Mouse (Mus musculus): ENCODE data around the gene Fap. TPM values are rescaled to one million over a fixed set of nuclear protein-coding genes. Genes with fewer than 3 reads are reported as not detected.

The Fap gene
- polyA plus RNA-seq, 1 experiment from 2014 or later = 0.54 TPM

- Histone ChIP-seq H3K36me3 (replicated peaks) (no peaks in the 10 kb centered on the region), H3K4me3 (replicated peaks) (no peak overlapping the region), H3K4me1 (replicated peaks) (no peaks in the 10 kb centered on the region), H3K9ac (no peak overlapping the region), H3K4me2 (no peak overlapping the region), H3K27ac (replicated peaks) (no peak overlapping the region), H3K27me3 (no peaks in the 10 kb centered on the region), H3K9me3 (replicated peaks) (no peaks in the 10 kb centered on the region)
- WGBS (ENCODE audit: insufficient replicate concordance) = 47% methylated on average over 18 of the region's 18 CpGs
- ATAC-seq (ENCODE audit: insufficient read depth) = no peak
Measured at GRCm38 (mm10) chr2:62459241-62460174, 114.4 kb downstream of the Fap start.

DNA sequence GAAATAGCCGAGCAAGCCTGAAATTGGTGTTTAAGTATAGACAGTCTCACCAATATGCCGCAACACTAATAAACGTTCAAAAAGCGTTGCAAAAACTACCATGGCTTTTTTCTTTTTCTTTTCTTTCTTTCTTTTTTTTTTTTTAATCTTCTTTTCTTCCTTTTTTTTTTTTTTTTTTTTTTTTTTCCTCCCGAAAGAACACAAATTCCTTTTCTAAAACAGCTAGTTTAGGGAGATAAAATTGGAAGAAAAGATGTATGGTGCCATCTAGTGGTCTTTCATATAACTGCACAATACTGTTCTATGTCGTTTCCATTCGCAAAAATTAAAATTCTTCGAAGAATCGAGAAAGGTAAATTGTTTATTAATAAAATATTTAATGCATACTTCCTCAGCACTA, 115.8 kb downstream of the Fap start:
- Histone ChIP-seq H3K4me1 (replicated peaks) (no peaks in the 10 kb centered on the region), H3K9ac (no peak overlapping the region), H3K9me3 (replicated peaks) (no peaks in the 10 kb centered on the region), H3K4me2 (no peak overlapping the region), H3K27me3 (no peaks in the 10 kb centered on the region), H3K36me3 (replicated peaks) (no peaks in the 10 kb centered on the region), H3K4me3 (replicated peaks) (no peak overlapping the region), H3K27ac (replicated peaks) (no peak overlapping the region)
- no peak for ATAC-seq (ENCODE audit: insufficient read depth)
- 33% methylated on average over 9 of the region's 9 CpGs for WGBS (ENCODE audit: insufficient replicate concordance)

DNA sequence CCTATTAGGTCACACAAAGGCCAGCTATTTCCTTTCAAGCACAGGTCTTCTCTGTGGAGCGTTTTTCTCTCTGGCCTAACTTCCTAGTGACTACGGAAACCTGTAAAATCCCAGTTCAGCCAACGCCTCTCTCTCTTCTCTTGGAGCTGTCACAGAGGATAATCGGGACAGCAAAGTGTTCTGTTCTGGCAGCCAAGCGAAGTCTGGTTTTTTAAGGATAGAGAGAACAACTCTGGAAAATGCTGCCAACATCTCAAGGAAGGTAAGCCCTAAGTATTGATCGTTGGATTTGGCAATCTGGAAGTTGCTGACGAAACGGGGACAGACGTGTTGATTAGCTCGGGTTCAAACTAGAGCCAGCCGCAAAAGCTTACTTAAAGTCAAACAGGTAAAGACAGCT, 118.9 kb downstream of the Fap start:
- 64% methylated on average over 11 of the region's 11 CpGs for WGBS (ENCODE audit: insufficient replicate concordance)
- no peaks in the 10 kb centered on the region for H3K27me3 ChIP-seq
- no peak overlapping the region for H3K9ac ChIP-seq
- no peak overlapping the region for H3K4me2 ChIP-seq
- no peaks in the 10 kb centered on the region for H3K4me1 ChIP-seq (replicated peaks)
- no peak overlapping the region for H3K4me3 ChIP-seq (replicated peaks)
- no peaks in the 10 kb centered on the region for H3K9me3 ChIP-seq (replicated peaks)
- H3K36me3 ChIP-seq (replicated peaks) = no peaks in the 10 kb centered on the region
- no peak for ATAC-seq (ENCODE audit: insufficient read depth)
- H3K27ac ChIP-seq (replicated peaks) = no peak overlapping the region

DNA sequence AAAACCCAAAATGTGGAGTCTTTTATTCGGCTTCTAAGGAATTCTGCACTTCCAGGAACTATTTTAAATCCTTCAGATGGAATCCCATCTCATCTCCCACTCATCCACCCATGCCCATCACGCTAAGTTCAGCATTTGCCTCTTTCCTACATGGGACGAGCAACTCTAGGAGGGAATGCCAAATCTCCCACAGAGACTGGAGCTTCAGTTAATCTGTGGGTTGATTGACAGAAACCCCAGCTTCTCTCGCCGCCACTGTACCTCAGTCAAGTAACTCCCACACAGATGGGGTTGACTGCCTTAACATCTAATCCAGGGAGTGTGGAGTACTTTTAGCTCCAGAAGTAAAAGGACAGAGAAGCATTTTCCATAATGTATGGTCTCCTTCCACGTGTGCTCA, 119.8 kb downstream of the Fap start:
- 54% methylated on average over 6 of the region's 6 CpGs for WGBS (ENCODE audit: insufficient replicate concordance)
- no peak overlapping the region for H3K4me3 ChIP-seq (replicated peaks)
- H3K36me3 ChIP-seq (replicated peaks) = no peaks in the 10 kb centered on the region
- no peak overlapping the region for H3K27ac ChIP-seq (replicated peaks)
- no peaks in the 10 kb centered on the region for H3K27me3 ChIP-seq
- H3K9me3 ChIP-seq (replicated peaks) = no peaks in the 10 kb centered on the region
- no peak overlapping the region for H3K4me2 ChIP-seq
- no peaks in the 10 kb centered on the region for H3K4me1 ChIP-seq (replicated peaks)
- no peak overlapping the region for H3K9ac ChIP-seq
- ATAC-seq (ENCODE audit: insufficient read depth) = no peak

Other genes starting within 250 kb of the Fap start
- 4.5 and 6.5 TPM in 2 replicates for gene Dpp4, start 161.8 kb downstream of the Fap start, polyA plus RNA-seq (2015; fragmentation: Nextera tagmentation; extraction: Ambion mirVana)
- not detected in 2 replicates for gene Gcg, start 90.4 kb downstream of the Fap start, polyA plus RNA-seq (2015; fragmentation: Nextera tagmentation; extraction: Ambion mirVana)
- gene Ifih1, start 72.2 kb upstream of the Fap start, polyA plus RNA-seq (2015; fragmentation: Nextera tagmentation; extraction: Ambion mirVana) = 3.3 and 4.8 TPM in 2 replicates
- gene Gca, start 90.2 kb upstream of the Fap start, polyA plus RNA-seq (2015; fragmentation: Nextera tagmentation; extraction: Ambion mirVana) = 4.0 and 4.7 TPM in 2 replicates

Data from liver, embryonic 15.5 days (tissue).